Mouse (Mus musculus) heart, adult 2 months (tissue): Measurements from ENCODE around the gene Htra3. TPM values are rescaled to one million over a fixed set of nuclear protein-coding genes. Genes with fewer than 3 reads are reported as not detected.

ENCODE experiments used
- DNase-seq, 2 experiments: peaks; one replicate each; pipeline ENCODE4 v3.0.0; 2021
- H3K27ac ChIP-seq: fragments of 200-600 bp; 2 replicates; pipeline ENCODE4 v1.8.1; 2022
- H3K27me3 ChIP-seq: fragments of 200-500 bp; 2 replicates; pipeline ENCODE4 v1.6.1; 2012; ENCODE audit warnings: mild to moderate bottlenecking, low read length, inconsistent platforms, mixed read lengths; ENCODE audit not compliant: control insufficient read depth, insufficient read depth
- H3K36me3 ChIP-seq: fragments of 200-500 bp; 2 replicates; pipeline ENCODE4 v1.6.1; 2012; ENCODE audit warnings: low read length, inconsistent platforms; ENCODE audit not compliant: control insufficient read depth, insufficient read depth
- H3K4me1 ChIP-seq: fragments of 200-500 bp; 2 replicates; pipeline ENCODE4 v1.6.1; 2011; ENCODE audit warnings: low read length; ENCODE audit not compliant: control insufficient read depth, insufficient read depth
- H3K4me3 ChIP-seq: fragments of 200-600 bp; 2 replicates; pipeline ENCODE4 v1.8.1; 2022
- H3K79me2 ChIP-seq: fragments of 200-500 bp; replicated peaks from 2 replicates; pipeline ENCODE4 v1.6.1; 2012; ENCODE audit warnings: mild to moderate bottlenecking, inconsistent platforms, low read length, moderate library complexity, mixed read lengths; ENCODE audit not compliant: control insufficient read depth, insufficient read depth
- H3K9ac ChIP-seq: fragments of 200-500 bp; 2 replicates; pipeline ENCODE4 v1.6.1; 2012; ENCODE audit warnings: low read depth, mild to moderate bottlenecking, control low read depth, inconsistent platforms, low read length, mixed read lengths
- CTCF ChIP-seq: fragments of 200-600 bp; IDR thresholded peaks from 2 replicates; pipeline ENCODE4 v1.8.1; 2022; ENCODE audit warnings: antibody characterized with exemption, mild to moderate bottlenecking, moderate library complexity
- EP300 ChIP-seq: fragments of 200-500 bp; IDR thresholded peaks from 2 replicates; pipeline ENCODE4 v1.6.1; 2011; ENCODE audit warnings: low read depth, low read length, control low read depth; ENCODE audit not compliant: insufficient read depth
- POLR2A ChIP-seq: fragments of 200-500 bp; IDR thresholded peaks from 2 replicates; pipeline ENCODE4 v1.6.1; 2011; ENCODE audit warnings: mild to moderate bottlenecking, low read depth, low read length, control low read depth; ENCODE audit not compliant: insufficient read depth
- WGBS: fragments of 180-500 bp; shearing (Covaris S2); methylation state at CpG from one replicate; pipeline ENCODE4 v1.1.7; 2018; 5-methylcytosine and 5-hydroxymethylcytosine counted together
- intact Hi-C: fragments of 180-260 bp; cut with DNase I; formaldehyde crosslinking; loops from one replicate; pipeline ENCODE4 v1.15.1; 2025
- polyA plus RNA-seq: library from polyadenylated mRNA; depleted of rRNA; stranded (reverse); fragments of >200 nt; gene quantifications from 2 replicates; pipeline ENCODE4 v1.2.3, GENCODE M21; 2012
- total RNA-seq, 2 experiments: library from RNA; stranded (reverse); gene quantifications; 2 replicates each; pipeline ENCODE4 v1.2.3; 2021

The Htra3 gene
- total and polyA plus RNA-seq, 3 experiments, result 101 to 130 (median 102) TPM

- Histone ChIP-seq H3K36me3 (no peaks in the 10 kb centered on the region), H3K27me3 (no peaks in the 10 kb centered on the region), H3K4me3 (no peak overlapping the region), H3K79me2 (no peaks in the 10 kb centered on the region), H3K4me1 (peaks cover 11% of the 10 kb centered on the region), H3K27ac (no peak overlapping the region), H3K9ac (no peak overlapping the region)
- no peak for TF ChIP-seq CTCF
- no peak for TF ChIP-seq EP300
- no peak for TF ChIP-seq POLR2A
- 84% methylated on average over 5 of the region's 5 CpGs for WGBS
- intact Hi-C loops, result loop anchor here (5.0 kb wide), 1 partner anchor 35 kb away; no protein-coding TSS in a partner anchor
- DNase-seq, result no peak
Measured at GRCm38 (mm10) chr5:35717455-35717854, 37.9 kb upstream of the Htra3 start.

GRCm38 (mm10) chr5:35713649-35714354, 34.2 kb upstream of the Htra3 start:
- H3K9ac ChIP-seq, result no peak overlapping the region
- peak; percentile 67 to 70 for DNase-seq
- no peaks in the 10 kb centered on the region for H3K27me3 ChIP-seq
- H3K4me3 ChIP-seq, result no peak overlapping the region
- no peak overlapping the region for H3K27ac ChIP-seq
- intact Hi-C loops, result loop anchor here (1.0 kb wide), 2 partner anchors 118 to 191 kb away; no protein-coding TSS in a partner anchor
- TF ChIP-seq CTCF (peak; percentile 81), POLR2A (no peak), EP300 (peak; percentile 91; the same call in 1 of the 2 replicates)
- peaks cover 2% of the 10 kb centered on the region; the same call in 1 of the 2 replicates for H3K4me1 ChIP-seq
- H3K36me3 ChIP-seq, result no peaks in the 10 kb centered on the region
- WGBS, result 44% methylated on average over 13 of the region's 13 CpGs
- H3K79me2 ChIP-seq, result no peaks in the 10 kb centered on the region

GRCm38 (mm10) chr5:35712517-35712916, 32.9 kb upstream of the Htra3 start:
- H3K79me2 ChIP-seq, result no peaks in the 10 kb centered on the region
- intact Hi-C loops, result no loop called here

GRCm38 (mm10) chr5:35710931-35711330, 31.3 kb upstream of the Htra3 start:
- Histone ChIP-seq H3K4me3 (no peak overlapping the region), H3K36me3 (no peaks in the 10 kb centered on the region), H3K79me2 (no peaks in the 10 kb centered on the region), H3K4me1 (peaks cover 2% of the 10 kb centered on the region; the same call in 1 of the 2 replicates), H3K9ac (no peak overlapping the region), H3K27me3 (no peaks in the 10 kb centered on the region), H3K27ac (no peak overlapping the region)
- DNase-seq, result no peak
- intact Hi-C loops, result no loop called here
- TF ChIP-seq POLR2A, result no peak
- no peak for TF ChIP-seq CTCF
- TF ChIP-seq EP300, result no peak
- WGBS, result 46% methylated on average over 3 of the region's 3 CpGs

More at GRCm38 (mm10) chr5:35712517-35712916, 32.9 kb upstream of the Htra3 start:
- Histone ChIP-seq H3K4me1 (peaks cover 2% of the 10 kb centered on the region; the same call in 1 of the 2 replicates), H3K27ac (no peak overlapping the region), H3K27me3 (no peaks in the 10 kb centered on the region), H3K9ac (no peak overlapping the region), H3K36me3 (no peaks in the 10 kb centered on the region), H3K4me3 (no peak overlapping the region)
- DNase-seq, result no peak
- no peak for TF ChIP-seq CTCF
- TF ChIP-seq EP300, result no peak
- no peak for TF ChIP-seq POLR2A
- WGBS, result 79% methylated on average over 5 of the region's 5 CpGs

GRCm38 (mm10) chr5:35710481-35710880, 30.9 kb upstream of the Htra3 start:
- TF ChIP-seq CTCF (no peak), EP300 (no peak), POLR2A (no peak)
- Histone ChIP-seq H3K79me2 (no peaks in the 10 kb centered on the region), H3K27ac (no peak overlapping the region), H3K9ac (no peak overlapping the region), H3K4me1 (peaks cover 2% of the 10 kb centered on the region; the same call in 1 of the 2 replicates), H3K27me3 (no peaks in the 10 kb centered on the region), H3K4me3 (no peak overlapping the region), H3K36me3 (no peaks in the 10 kb centered on the region)
- intact Hi-C loops, result no loop called here
- WGBS, result 30% methylated on average over 3 of the region's 3 CpGs
- DNase-seq, result no peak

GRCm38 (mm10) chr5:35705411-35705810, 25.8 kb upstream of the Htra3 start:
- 89% methylated on average over 3 of the region's 3 CpGs for WGBS

More at GRCm38 (mm10) chr5:35705411-35705810, 25.8 kb upstream of the Htra3 start:
- DNase-seq, result no peak
- Histone ChIP-seq H3K4me1 (peaks cover 2% of the 10 kb centered on the region; the same call in 1 of the 2 replicates), H3K36me3 (no peaks in the 10 kb centered on the region), H3K27ac (no peak overlapping the region), H3K79me2 (no peaks in the 10 kb centered on the region), H3K4me3 (no peak overlapping the region), H3K9ac (no peak overlapping the region), H3K27me3 (no peaks in the 10 kb centered on the region)
- intact Hi-C loops, result loop anchor here (10.0 kb wide), 1 partner anchor 269 kb away; no protein-coding TSS in a partner anchor
- TF ChIP-seq EP300 (no peak), POLR2A (no peak), CTCF (no peak)
